Mouse (Mus musculus): ENCODE measurements around the gene Nphs1. TPM values are rescaled to one million over a fixed set of nuclear protein-coding genes. Genes with fewer than 3 reads are reported as not detected.

Gene Nphs1
- total and polyA plus RNA-seq, 2 experiments = not detected

DNA sequence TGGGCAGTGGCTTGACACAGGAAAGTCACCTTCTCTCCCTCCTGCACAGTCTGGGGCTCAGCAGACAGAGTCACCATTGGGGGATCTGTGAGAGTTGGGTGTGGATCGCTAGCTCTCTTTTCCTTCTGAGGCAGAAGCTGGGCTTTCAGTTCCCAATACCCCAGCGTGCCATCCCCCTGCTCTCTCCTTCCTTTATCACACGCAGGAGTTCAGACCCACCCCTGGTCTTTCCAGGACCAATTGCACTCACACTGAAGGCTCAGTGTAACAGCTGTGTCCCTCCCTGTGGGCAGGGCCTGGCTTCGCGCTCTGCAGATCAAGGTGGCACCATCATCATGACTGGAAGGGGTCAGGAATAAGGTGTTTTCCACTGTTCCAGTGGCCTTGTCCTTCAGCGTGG is 3.9 kb upstream of the Nphs1 start:
- Histone ChIP-seq H3K9ac (ENCODE audit: low read depth, low read length) (no peak overlapping the region), H3K36me3 (ENCODE audit: control insufficient read depth, insufficient read depth, low read length) (no peaks in the 10 kb centered on the region), H3K4me1 (ENCODE audit: control insufficient read depth, insufficient read depth, low read length) (peaks cover 4% of the 10 kb centered on the region; the same call in 1 of the 2 replicates), H3K27me3 (ENCODE audit: control insufficient read depth, insufficient read depth, low read length) (peaks cover 14% of the 10 kb centered on the region), H3K79me2 (ENCODE audit: control insufficient read depth, insufficient read depth, low read length) (no peaks in the 10 kb centered on the region), H3K4me3 (ENCODE audit: insufficient read depth, low read depth, low read length) (no peak overlapping the region), H3K27ac (replicated peaks; ENCODE audit: insufficient read depth, low read depth, low read length) (no peak overlapping the region)
- no peak for TF ChIP-seq POLR2A (IDR thresholded peaks at IDR 0.05; ENCODE audit: extremely low read depth, insufficient read depth, low read length)
- TF ChIP-seq CTCF (IDR thresholded peaks at IDR 0.05; ENCODE audit: low read depth, low read length) = no peak
- DNase-seq (ENCODE audit: extremely low read depth, low read depth, low spot score) = no peak
- WGBS = 25% methylated on average over 6 of the region's 6 CpGs

DNA sequence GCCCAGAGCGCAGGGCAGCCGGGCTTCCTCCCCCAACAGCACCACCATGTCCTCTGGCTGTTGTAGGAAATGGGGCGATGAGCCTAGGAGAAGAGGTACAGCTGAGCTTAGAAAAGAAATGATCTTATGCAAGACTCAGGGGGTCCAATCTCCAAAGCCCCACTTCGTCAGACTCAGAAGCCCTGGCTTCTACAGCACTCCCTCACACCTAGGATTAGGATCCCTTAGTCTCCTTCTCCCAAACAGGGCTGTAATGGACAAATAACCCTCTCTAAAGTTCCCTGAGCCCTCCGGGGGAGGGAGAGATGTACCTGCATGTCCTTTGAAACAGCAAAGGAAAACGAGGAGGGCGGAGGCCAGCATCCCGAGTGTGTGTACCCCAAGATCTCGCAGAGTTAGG is 1.6 kb upstream of the Nphs1 start:
- DNase-seq (ENCODE audit: extremely low read depth, low read depth, low spot score) = no peak
- 6% methylated on average over 9 of the region's 9 CpGs for WGBS
- Histone ChIP-seq H3K4me3 (ENCODE audit: insufficient read depth, low read depth, low read length) (no peak overlapping the region), H3K27me3 (ENCODE audit: control insufficient read depth, insufficient read depth, low read length) (peaks cover 14% of the 10 kb centered on the region), H3K27ac (replicated peaks; ENCODE audit: insufficient read depth, low read depth, low read length) (no peak overlapping the region), H3K9ac (ENCODE audit: low read depth, low read length) (no peak overlapping the region), H3K79me2 (ENCODE audit: control insufficient read depth, insufficient read depth, low read length) (no peaks in the 10 kb centered on the region), H3K36me3 (ENCODE audit: control insufficient read depth, insufficient read depth, low read length) (no peaks in the 10 kb centered on the region), H3K4me1 (ENCODE audit: control insufficient read depth, insufficient read depth, low read length) (peaks cover 4% of the 10 kb centered on the region; the same call in 1 of the 2 replicates)
- TF ChIP-seq POLR2A (IDR thresholded peaks at IDR 0.05; ENCODE audit: extremely low read depth, insufficient read depth, low read length) (no peak), CTCF (IDR thresholded peaks at IDR 0.05; ENCODE audit: low read depth, low read length) (no peak)

DNA sequence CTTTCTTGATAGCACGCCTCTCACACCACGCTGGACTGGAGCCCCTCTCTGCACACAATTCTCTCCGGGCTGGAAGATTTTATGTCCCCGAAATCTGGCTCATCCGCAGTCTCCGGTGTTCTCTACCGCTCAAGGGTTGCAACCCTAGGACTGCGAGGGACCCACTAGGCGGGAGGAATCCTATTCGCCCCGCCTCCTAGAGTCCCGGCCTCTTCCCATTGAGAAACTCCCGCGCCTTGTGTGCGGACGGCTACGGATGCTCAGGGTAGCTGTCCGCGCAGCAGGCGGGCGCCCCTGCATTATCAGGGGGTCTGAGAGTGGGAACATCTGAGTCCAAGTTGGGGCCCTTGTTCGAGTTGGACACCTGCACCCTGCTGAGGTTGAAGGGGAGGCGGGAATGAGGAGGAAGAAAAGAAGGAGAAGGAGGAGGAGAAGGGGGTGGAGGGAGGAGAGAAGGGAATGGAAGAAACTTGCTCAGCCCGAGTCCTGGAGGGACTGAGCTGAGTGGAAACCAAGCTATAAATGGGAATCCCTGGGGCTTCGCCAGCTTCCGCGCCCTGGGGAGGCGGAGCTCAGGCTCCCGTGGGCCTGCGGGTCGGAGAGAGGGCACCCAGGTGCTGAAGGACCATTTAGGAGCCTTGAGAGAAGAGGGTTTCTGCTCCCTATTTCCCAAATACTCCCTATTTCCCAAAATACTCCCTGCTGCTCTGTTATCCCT is 1.0 kb upstream of the Nphs1 start:
- no peak overlapping the region for H3K4me3 ChIP-seq (ENCODE audit: insufficient read depth, low read depth, low read length)
- WGBS = 7% methylated on average over 31 of the region's 31 CpGs
- H3K36me3 ChIP-seq (ENCODE audit: control insufficient read depth, insufficient read depth, low read length) = no peaks in the 10 kb centered on the region
- no peak for TF ChIP-seq POLR2A (IDR thresholded peaks at IDR 0.05; ENCODE audit: extremely low read depth, insufficient read depth, low read length)
- no peak for TF ChIP-seq CTCF (IDR thresholded peaks at IDR 0.05; ENCODE audit: low read depth, low read length)
- no peak overlapping the region for H3K9ac ChIP-seq (ENCODE audit: low read depth, low read length)
- H3K27ac ChIP-seq (replicated peaks; ENCODE audit: insufficient read depth, low read depth, low read length) = no peak overlapping the region
- no peak for DNase-seq (ENCODE audit: extremely low read depth, low read depth, low spot score)
- H3K79me2 ChIP-seq (ENCODE audit: control insufficient read depth, insufficient read depth, low read length) = no peaks in the 10 kb centered on the region
- peaks cover 14% of the 10 kb centered on the region for H3K27me3 ChIP-seq (ENCODE audit: control insufficient read depth, insufficient read depth, low read length)
- H3K4me1 ChIP-seq (ENCODE audit: control insufficient read depth, insufficient read depth, low read length) = peaks cover 4% of the 10 kb centered on the region; the same call in 1 of the 2 replicates

DNA sequence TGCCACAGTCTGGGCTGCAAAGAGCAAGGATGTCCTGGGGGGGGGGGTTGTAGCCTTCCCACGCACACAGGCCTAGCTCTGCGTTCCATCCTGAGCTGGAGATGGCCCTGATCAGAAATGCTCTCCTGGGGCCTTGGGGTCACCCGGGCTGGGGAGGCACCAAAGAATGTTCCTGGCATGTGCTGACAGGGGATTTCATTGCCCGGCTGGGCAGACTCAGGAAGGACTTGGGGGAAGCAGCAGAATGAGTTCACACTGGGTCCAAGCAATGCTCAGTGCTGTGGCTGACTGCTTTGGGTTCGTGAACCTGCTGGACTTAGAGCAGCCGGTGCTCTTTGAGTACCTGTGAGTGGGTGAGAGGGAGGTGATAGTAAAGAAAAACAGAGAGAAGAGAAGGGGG is 1.4 kb downstream of the Nphs1 start:
- Histone ChIP-seq H3K9ac (ENCODE audit: low read depth, low read length) (no peak overlapping the region), H3K27me3 (ENCODE audit: control insufficient read depth, insufficient read depth, low read length) (peaks cover 7% of the 10 kb centered on the region; the same call in 1 of the 2 replicates), H3K36me3 (ENCODE audit: control insufficient read depth, insufficient read depth, low read length) (no peaks in the 10 kb centered on the region), H3K79me2 (ENCODE audit: control insufficient read depth, insufficient read depth, low read length) (no peaks in the 10 kb centered on the region), H3K4me1 (ENCODE audit: control insufficient read depth, insufficient read depth, low read length) (0 out of 2 replicates have a peak, but pooled peaks cover 2% of the 10 kb centered on the region), H3K27ac (replicated peaks; ENCODE audit: insufficient read depth, low read depth, low read length) (no peak overlapping the region), H3K4me3 (ENCODE audit: insufficient read depth, low read depth, low read length) (no peak overlapping the region)
- DNase-seq (ENCODE audit: extremely low read depth, low read depth, low spot score) = no peak
- no peak for TF ChIP-seq CTCF (IDR thresholded peaks at IDR 0.05; ENCODE audit: low read depth, low read length)
- no peak for TF ChIP-seq POLR2A (IDR thresholded peaks at IDR 0.05; ENCODE audit: extremely low read depth, insufficient read depth, low read length)
- 63% methylated on average over 6 of the region's 6 CpGs for WGBS

DNA sequence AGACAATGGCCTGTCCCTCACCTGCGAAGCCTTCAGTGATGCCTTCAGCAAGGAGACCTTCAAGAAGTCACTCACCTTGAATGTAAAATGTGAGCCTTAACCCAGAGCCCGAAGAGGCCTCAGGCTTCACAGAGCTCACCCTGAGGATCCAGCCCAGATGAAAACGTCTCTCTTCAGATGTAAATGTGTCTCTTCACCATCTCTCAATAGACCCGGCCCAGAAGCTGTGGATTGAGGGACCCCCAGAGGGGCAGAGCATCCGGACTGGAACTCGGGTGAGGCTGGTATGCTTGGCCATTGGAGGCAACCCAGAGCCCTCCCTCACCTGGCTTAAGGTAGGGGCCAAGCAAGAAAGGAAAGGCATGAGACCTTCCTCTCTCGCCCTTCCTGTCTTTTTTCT is 5.5 kb downstream of the Nphs1 start:
- 73% methylated on average over 7 of the region's 7 CpGs for WGBS
- Histone ChIP-seq H3K9ac (ENCODE audit: low read depth, low read length) (no peak overlapping the region), H3K36me3 (ENCODE audit: control insufficient read depth, insufficient read depth, low read length) (no peaks in the 10 kb centered on the region), H3K79me2 (ENCODE audit: control insufficient read depth, insufficient read depth, low read length) (no peaks in the 10 kb centered on the region), H3K27me3 (ENCODE audit: control insufficient read depth, insufficient read depth, low read length) (peaks cover 4% of the 10 kb centered on the region; the same call in 1 of the 2 replicates), H3K4me1 (ENCODE audit: control insufficient read depth, insufficient read depth, low read length) (0 out of 2 replicates have a peak, but pooled peaks cover 2% of the 10 kb centered on the region), H3K4me3 (ENCODE audit: insufficient read depth, low read depth, low read length) (no peak overlapping the region), H3K27ac (replicated peaks; ENCODE audit: insufficient read depth, low read depth, low read length) (no peak overlapping the region)
- no peak for DNase-seq (ENCODE audit: extremely low read depth, low read depth, low spot score)
- TF ChIP-seq POLR2A (IDR thresholded peaks at IDR 0.05; ENCODE audit: extremely low read depth, insufficient read depth, low read length) (no peak), CTCF (IDR thresholded peaks at IDR 0.05; ENCODE audit: low read depth, low read length) (no peak)

DNA sequence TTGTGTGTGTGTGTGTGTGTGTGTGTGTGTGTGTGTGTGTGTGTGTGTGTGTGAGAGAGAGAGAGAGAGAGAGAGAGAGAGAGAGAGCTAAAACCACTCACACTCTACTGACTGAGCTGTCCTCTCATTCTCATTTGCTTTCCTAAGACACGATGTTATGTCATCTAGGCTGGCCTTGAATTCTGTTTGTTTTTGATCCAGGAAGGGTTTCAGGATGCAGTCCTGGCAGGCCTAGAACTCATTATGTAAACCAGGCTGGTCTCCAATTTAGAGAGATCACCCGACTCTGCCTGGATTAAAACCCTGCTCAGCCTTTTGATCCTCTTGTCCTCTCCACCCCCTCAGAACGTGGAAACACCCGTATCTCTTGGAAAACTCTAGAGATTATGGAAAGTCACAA is 5.9 kb downstream of the Nphs1 start:
- peak; percentile 71 for DNase-seq (ENCODE audit: extremely low read depth, low read depth, low spot score)
- no peak overlapping the region for H3K9ac ChIP-seq (ENCODE audit: low read depth, low read length)
- peaks cover 4% of the 10 kb centered on the region; the same call in 1 of the 2 replicates for H3K27me3 ChIP-seq (ENCODE audit: control insufficient read depth, insufficient read depth, low read length)
- no peaks in the 10 kb centered on the region for H3K36me3 ChIP-seq (ENCODE audit: control insufficient read depth, insufficient read depth, low read length)
- H3K79me2 ChIP-seq (ENCODE audit: control insufficient read depth, insufficient read depth, low read length) = no peaks in the 10 kb centered on the region
- TF ChIP-seq CTCF (IDR thresholded peaks at IDR 0.05; ENCODE audit: low read depth, low read length) = no peak
- TF ChIP-seq POLR2A (IDR thresholded peaks at IDR 0.05; ENCODE audit: extremely low read depth, insufficient read depth, low read length) = no peak
- H3K4me3 ChIP-seq (ENCODE audit: insufficient read depth, low read depth, low read length) = no peak overlapping the region
- 5% methylated on average over 4 of the region's 4 CpGs for WGBS
- H3K27ac ChIP-seq (replicated peaks; ENCODE audit: insufficient read depth, low read depth, low read length) = no peak overlapping the region
- H3K4me1 ChIP-seq (ENCODE audit: control insufficient read depth, insufficient read depth, low read length) = 0 out of 2 replicates have a peak, but pooled peaks cover 2% of the 10 kb centered on the region
